26 mouse cellular contexts compared by ENCODE assay signal in the genomic region with DNA sequence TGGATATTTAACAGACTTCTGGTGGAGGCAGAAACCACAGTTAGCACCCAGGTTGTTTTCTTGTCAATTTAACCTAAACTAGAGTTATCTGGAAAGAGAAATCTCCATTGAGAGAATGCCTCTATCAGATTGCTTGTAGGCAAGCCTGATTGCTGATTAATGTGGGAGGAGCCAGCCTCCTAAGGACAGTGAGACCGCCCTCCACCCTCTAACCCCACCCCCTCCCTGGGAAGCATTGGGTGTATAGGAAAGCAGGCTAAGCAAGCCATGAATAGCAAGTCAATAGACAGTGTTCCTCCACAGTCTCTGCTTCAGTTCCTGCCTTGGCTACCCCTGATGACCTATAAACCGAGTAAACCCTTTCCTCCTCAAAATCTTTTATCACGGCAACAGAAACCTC.
DNase-seq lines count a peak whose midpoint lies in the region; ATAC-seq and TF ChIP-seq lines count a peak whose summit lies in the region.
"Had no signal": no experiment of that assay in that cellular context is flagged by ENCODE, and none has a peak within 500 bp of the region (broad histone marks: within the 10 kb centered on the region; RNA-seq: fewer than 3 reads in every experiment).

No protein-coding gene starts in this region.

- H3K4me1 ChIP-seq in hindbrain, embryonic 11.5 days (replicated peaks; ENCODE audit: control insufficient read depth, insufficient read depth, low read length) = 0 out of 2 replicates have a peak, but pooled peaks cover 3% of the 10 kb centered on the region
- H3K4me1 ChIP-seq in hindbrain, embryonic 13.5 days (replicated peaks) = peaks cover 6% of the 10 kb centered on the region; the same call in 1 of the 2 replicates
- H3K4me1 ChIP-seq in lung, postnatal 0 days (ENCODE audit: insufficient read depth, low read depth, low read length) = no peaks in the 10 kb centered on the region
- H3K4me1 ChIP-seq: embryonic facial prominence, embryonic 12.5 days; embryonic facial prominence, embryonic 15.5 days; heart, embryonic 13.5 days had no signal

- no peak overlapping the region for H3K4me2 ChIP-seq in hindbrain, embryonic 11.5 days (replicated peaks; ENCODE audit: low read depth, low read length)
- no peak overlapping the region for H3K4me2 ChIP-seq in hindbrain, embryonic 13.5 days
- H3K4me2 ChIP-seq in lung, postnatal 0 days (replicated peaks; ENCODE audit: low read depth, low read length) = no peak overlapping the region
- H3K4me2 ChIP-seq: embryonic facial prominence, embryonic 12.5 days; embryonic facial prominence, embryonic 15.5 days; heart, embryonic 13.5 days; hindbrain, embryonic 14.5 days had no signal

- DNase-seq in hindbrain, embryonic 11.5 days (ENCODE audit: low spot score) = no peak
- peak; percentile 23 for DNase-seq in testis, postnatal 10 days (ENCODE audit: low spot score)
- no peak for DNase-seq in testis, postnatal 14 days (ENCODE audit: low spot score)
- peak; percentile 75 for DNase-seq in R1 (ENCODE audit: low read depth, low spot score)
- DNase-seq in lung, postnatal 0 days (ENCODE audit: low spot score) = no peak
- DNase-seq: adrenal gland, adult 8-10 months; adrenal gland, postnatal 25 days; cerebellum, adult 18-20 months; cerebellum, adult 9-10 months; cerebellum, postnatal 25 days; forebrain, postnatal 0 days; gastrocnemius, postnatal 25 days; heart, adult 18-20 months; kidney, adult 11 months had no signal

- H3K36me3 ChIP-seq in hindbrain, embryonic 11.5 days (ENCODE audit: control insufficient read depth, insufficient read depth, low read length) = no peaks in the 10 kb centered on the region
- H3K36me3 ChIP-seq in hindbrain, embryonic 13.5 days = no peaks in the 10 kb centered on the region
- no peaks in the 10 kb centered on the region for H3K36me3 ChIP-seq in lung, postnatal 0 days (ENCODE audit: insufficient read depth, low read length)
- H3K36me3 ChIP-seq: embryonic facial prominence, embryonic 12.5 days; embryonic facial prominence, embryonic 15.5 days; G1E; heart, embryonic 13.5 days had no signal

- TF ChIP-seq CTCF in lung, postnatal 0 days (IDR thresholded peaks at IDR 0.05) = no peak

- no peak for TF ChIP-seq EP300 in lung, postnatal 0 days (IDR thresholded peaks at IDR 0.05)

- ATAC-seq in hindbrain, embryonic 11.5 days (ENCODE audit: low FRiP score) = 0 out of 2 replicates have a peak, but pooled peaks have one; percentile 38
- ATAC-seq in hindbrain, embryonic 13.5 days (ENCODE audit: low FRiP score) = no peak
- ATAC-seq in lung, postnatal 0 days = no peak
- ATAC-seq: activated CD4-positive, CD25-positive, alpha-beta regulatory T cell, adult 4 months; CD4-positive, CD25-positive, alpha-beta regulatory T cell, adult 4 months; forebrain, embryonic 14.5 days; forebrain, postnatal 0 days; hindbrain, postnatal 0 days; inflammation-experienced regulatory T-cells, adult 6 months; Patski had no signal

- no peaks in the 10 kb centered on the region for H3K9me3 ChIP-seq in hindbrain, embryonic 11.5 days (ENCODE audit: control insufficient read depth, low read length)
- H3K9me3 ChIP-seq in hindbrain, embryonic 13.5 days = no peaks in the 10 kb centered on the region
- H3K9me3 ChIP-seq in lung, postnatal 0 days (ENCODE audit: low read length) = no peaks in the 10 kb centered on the region
- H3K9me3 ChIP-seq: embryonic facial prominence, embryonic 12.5 days; embryonic facial prominence, embryonic 15.5 days; G1E; heart, embryonic 13.5 days had no signal

- H3K27ac ChIP-seq in hindbrain, embryonic 11.5 days (ENCODE audit: low read depth, low read length) = no peak overlapping the region
- no peak overlapping the region for H3K27ac ChIP-seq in hindbrain, embryonic 13.5 days
- no peak overlapping the region for H3K27ac ChIP-seq in lung, postnatal 0 days (ENCODE audit: low read length)
- H3K27ac ChIP-seq: embryonic facial prominence, embryonic 12.5 days; embryonic facial prominence, embryonic 15.5 days; heart, embryonic 13.5 days; hindbrain, embryonic 14.5 days; hindbrain, postnatal 0 days had no signal

- WGBS in hindbrain, embryonic 11.5 days = 68% methylated on average over 3 of the region's 3 CpGs
- WGBS in hindbrain, embryonic 13.5 days = 84% methylated on average over 3 of the region's 3 CpGs
- 72% methylated on average over 3 of the region's 3 CpGs for WGBS in lung, postnatal 0 days

- no peak overlapping the region for H3K9ac ChIP-seq in hindbrain, embryonic 11.5 days (ENCODE audit: low read depth, low read length)
- H3K9ac ChIP-seq in hindbrain, embryonic 13.5 days = no peak overlapping the region
- no peak overlapping the region for H3K9ac ChIP-seq in lung, postnatal 0 days (replicated peaks; ENCODE audit: low read depth)
- H3K9ac ChIP-seq: embryonic facial prominence, embryonic 12.5 days; embryonic facial prominence, embryonic 15.5 days; forebrain, postnatal 0 days; heart, embryonic 13.5 days; hindbrain, embryonic 14.5 days had no signal

- no peaks in the 10 kb centered on the region for H3K27me3 ChIP-seq in hindbrain, embryonic 11.5 days (ENCODE audit: control insufficient read depth, insufficient read depth, low read length)
- 0 out of 2 replicates have a peak, but pooled peaks cover 3% of the 10 kb centered on the region for H3K27me3 ChIP-seq in hindbrain, embryonic 13.5 days
- no peaks in the 10 kb centered on the region for H3K27me3 ChIP-seq in lung, postnatal 0 days (replicated peaks; ENCODE audit: insufficient read depth, low read length)
- H3K27me3 ChIP-seq: embryonic facial prominence, embryonic 12.5 days; embryonic facial prominence, embryonic 15.5 days; heart, embryonic 13.5 days; Patski had no signal

- H3K4me3 ChIP-seq in hindbrain, embryonic 11.5 days (ENCODE audit: low read depth, low read length) = no peak overlapping the region
- H3K4me3 ChIP-seq in hindbrain, embryonic 13.5 days = no peak overlapping the region
- H3K4me3 ChIP-seq in lung, postnatal 0 days (ENCODE audit: low read depth, low read length) = no peak overlapping the region
- H3K4me3 ChIP-seq: embryonic facial prominence, embryonic 12.5 days; embryonic facial prominence, embryonic 15.5 days; heart, embryonic 13.5 days had no signal

Comparison
In these comparisons a context has a peak if more than half of its experiments do, and no peak if none do; other contexts are left out.
1. DNase-seq: peak in testis, postnatal 10 days (single experiment) and R1 (single experiment); none in hindbrain, embryonic 11.5 days (single experiment), testis, postnatal 14 days (single experiment) and lung, postnatal 0 days (single experiment).